In genomic region chr7:80166740-80167139, GRCm38 (mm10) we compare ENCODE assay signal across 8 mouse cellular contexts. TPM values are rescaled to one million over a fixed set of nuclear protein-coding genes. Genes with fewer than 3 reads are reported as not detected.
A peak's percentile ranks its signal among the peaks of the same experiment; 100 is the strongest.
DNase-seq lines count a peak whose midpoint lies in the region; ATAC-seq and TF ChIP-seq lines count a peak whose summit lies in the region.

No protein-coding gene starts in this region.

- H3K27me3 ChIP-seq in kidney, embryonic 15.5 days = no peaks in the 10 kb centered on the region

- DNase-seq in ovary, postnatal 36 days (ENCODE audit: low spot score) = peak; percentile 72
- no peak for DNase-seq in ovary, postnatal 14 days (ENCODE audit: low spot score)
- peak; percentile 70 to 79 for DNase-seq in spleen, postnatal 4 days (ENCODE audit: low spot score in 2 of 2)
- no peak for DNase-seq in thymus, postnatal 0 days (ENCODE audit: low spot score)
- no peak for DNase-seq in left cerebral cortex, adult 2 months (ENCODE audit: extremely low spot score in 1 of 2, low spot score in 2 of 2)
- no peak for DNase-seq in cerebellum, postnatal 14 days

- H3K4me3 ChIP-seq in kidney, embryonic 15.5 days (replicated peaks) = no peak overlapping the region
- H3K4me3 ChIP-seq in left cerebral cortex, adult 2 months = no peak overlapping the region

- ATAC-seq in erythroblast, adult 5-6 weeks (replicated peaks; ENCODE audit: low FRiP score, poor library complexity, severe bottlenecking) = peak; percentile 98
- ATAC-seq in kidney, embryonic 15.5 days (replicated peaks; ENCODE audit: low FRiP score) = peak; percentile 97

- no peak overlapping the region for H3K4me2 ChIP-seq in kidney, embryonic 15.5 days

- TF ChIP-seq CTCF in left cerebral cortex, adult 2 months (IDR thresholded peaks at IDR 0.05) = no peak

- H3K9me3 ChIP-seq in kidney, embryonic 15.5 days (replicated peaks) = no peaks in the 10 kb centered on the region

- H3K27ac ChIP-seq in kidney, embryonic 15.5 days = peak overlapping the region; percentile 51
- no peak overlapping the region for H3K27ac ChIP-seq in left cerebral cortex, adult 2 months

- intact Hi-C loops in left cerebral cortex, adult 2 months (cut with DNase I) = no loop called here

- 41% methylated on average over 7 of the region's 7 CpGs for WGBS in kidney, embryonic 15.5 days

- peaks cover 23% of the 10 kb centered on the region for H3K4me1 ChIP-seq in kidney, embryonic 15.5 days

- H3K9ac ChIP-seq in kidney, embryonic 15.5 days = no peak overlapping the region

- H3K36me3 ChIP-seq in kidney, embryonic 15.5 days = no peaks in the 10 kb centered on the region

RNA-seq across cellular contexts. Expression of gene Sema4b, which starts 19.9 kb away (rescaled TPM):
- total RNA-seq in erythroblast, adult 5-6 weeks (2015; ENCODE audit: low replicate concordance) = 19.9 and 22.1 TPM in 2 replicates
- total RNA-seq in erythroblast, adult 5-6 weeks (2017; ENCODE audit: low replicate concordance) = 33.7 and 49.8 TPM in 2 replicates
- polyA plus RNA-seq in kidney, embryonic 15.5 days (2015; fragmentation: Nextera tagmentation; extraction: Ambion mirVana) = 17.1 and 21.9 TPM in 2 replicates
- polyA plus RNA-seq in thymus, postnatal 0 days (2015; fragmentation: Nextera tagmentation; extraction: Ambion mirVana) = 16.8 and 20.9 TPM in 2 replicates
- 10 to 100 TPM; 19.4 to 20.6 TPM for total RNA-seq in left cerebral cortex, adult 2 months (2021)

RNA-seq across cellular contexts. Expression of gene Idh2, which starts 51.5 kb away (rescaled TPM):
- 20.3 and 31.3 TPM in 2 replicates for total RNA-seq in erythroblast, adult 5-6 weeks (2015; ENCODE audit: low replicate concordance)
- total RNA-seq in erythroblast, adult 5-6 weeks (2017; ENCODE audit: low replicate concordance) = 17.6 and 24.5 TPM in 2 replicates
- 633 and 674 TPM in 2 replicates for polyA plus RNA-seq in kidney, embryonic 15.5 days (2015; fragmentation: Nextera tagmentation; extraction: Ambion mirVana)
- 322 and 332 TPM in 2 replicates for polyA plus RNA-seq in thymus, postnatal 0 days (2015; fragmentation: Nextera tagmentation; extraction: Ambion mirVana)
- 10 to 100 TPM; 53.9 to 67.1 TPM for total RNA-seq in left cerebral cortex, adult 2 months (2021)

Comparison
In these comparisons a context has a peak if more than half of its experiments do, and no peak if none do; other contexts are left out.
1. DNase-seq: peak in ovary, postnatal 36 days (single experiment) and spleen, postnatal 4 days (2 of 2); none in ovary, postnatal 14 days (single experiment), thymus, postnatal 0 days (single experiment), left cerebral cortex, adult 2 months (0 of 2) and cerebellum, postnatal 14 days (0 of 2).